Mouse (Mus musculus) midbrain, embryonic 16.5 days (tissue): ENCODE data around the gene Olfr414. TPM values are rescaled to one million over a fixed set of nuclear protein-coding genes. Genes with fewer than 3 reads are reported as not detected.

Experiments
- ATAC-seq: fragments of 200-750 bp; cut with Nextera tagmentation; 2 replicates; pipeline ENCODE4 v1.8.0; 2017; ENCODE audit warnings: moderate TSS enrichment
- H3K27ac ChIP-seq: fragments of 300-500 bp; sonication (generic); 2 replicates; pipeline ENCODE4 v1.5.1; 2014; ENCODE audit warnings: mild to moderate bottlenecking, low read length, mixed read lengths
- H3K27me3 ChIP-seq: fragments of 300-500 bp; sonication (generic); 2 replicates; pipeline ENCODE4 v1.6.1; 2014; ENCODE audit warnings: low read depth, low read length, mixed read lengths; ENCODE audit not compliant: control insufficient read depth, insufficient read depth
- H3K36me3 ChIP-seq: fragments of 300-500 bp; sonication (generic); 2 replicates; pipeline ENCODE4 v1.6.1; 2014; ENCODE audit warnings: mild to moderate bottlenecking, low read length, moderate library complexity, mixed read lengths; ENCODE audit not compliant: control insufficient read depth, insufficient read depth
- H3K4me1 ChIP-seq: fragments of 300-500 bp; sonication (generic); 2 replicates; pipeline ENCODE4 v1.6.1; 2014; ENCODE audit warnings: mild to moderate bottlenecking, low read length, mixed read lengths; ENCODE audit not compliant: control insufficient read depth, insufficient read depth
- H3K4me2 ChIP-seq: fragments of 300-500 bp; sonication (generic); 2 replicates; pipeline ENCODE4 v1.6.1; 2014; ENCODE audit warnings: mild to moderate bottlenecking, low read length, mixed read lengths
- H3K4me3 ChIP-seq: fragments of 300-500 bp; sonication (generic); 2 replicates; pipeline ENCODE4 v1.5.1; 2014; ENCODE audit warnings: low read depth, mild to moderate bottlenecking, low read length, moderate library complexity, mixed read lengths
- H3K9ac ChIP-seq: fragments of 300-500 bp; sonication (generic); 2 replicates; pipeline ENCODE4 v1.6.1; 2014; ENCODE audit warnings: low read depth, low read length, mixed read lengths
- H3K9me3 ChIP-seq: fragments of 300-500 bp; sonication (generic); replicated peaks from 2 replicates; pipeline ENCODE4 v1.6.1; 2014; ENCODE audit warnings: mild to moderate bottlenecking, low read length, mixed read lengths; ENCODE audit not compliant: control insufficient read depth, poor library complexity, severe bottlenecking
- WGBS: fragments of 180-500 bp; shearing (Covaris S2); extraction: QIAGEN DNeasy Blood & Tissue Kit; methylation state at CpG from one replicate; pipeline ENCODE4 v1.1.7; 2014; 5-methylcytosine and 5-hydroxymethylcytosine counted together
- polyA plus RNA-seq: library from polyadenylated mRNA; unstranded; fragments of >200 nt; fragmentation: Nextera tagmentation; extraction: Ambion mirVana; gene quantifications from 2 replicates; pipeline ENCODE4 v1.2.1, GENCODE M21; 2015

Gene Olfr414
- polyA plus RNA-seq, 1 experiment from 2014 or later = not detected

DNA sequence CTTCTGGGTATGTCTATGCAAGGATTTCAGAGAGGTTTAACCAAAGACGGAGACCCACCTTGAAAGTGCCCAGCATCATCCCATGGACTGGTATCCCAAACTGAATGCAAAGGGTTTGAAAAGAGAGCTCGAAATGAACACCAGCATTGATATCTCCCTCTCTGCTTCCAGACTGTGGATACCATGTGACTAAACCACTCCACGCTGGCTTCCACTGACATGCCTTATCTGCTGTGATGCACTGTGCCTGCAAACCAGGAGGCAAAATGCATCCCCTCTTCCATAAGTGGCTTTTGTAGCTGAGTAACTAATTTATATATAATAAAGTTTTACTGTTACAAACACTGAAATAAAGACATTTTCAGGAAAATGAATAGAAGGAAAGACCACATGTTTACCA lies 41.5 kb downstream of the Olfr414 start:
- H3K27me3 ChIP-seq = no peaks in the 10 kb centered on the region
- ATAC-seq = no peak
- H3K4me3 ChIP-seq = no peak overlapping the region
- no peaks in the 10 kb centered on the region for H3K36me3 ChIP-seq
- no peaks in the 10 kb centered on the region for H3K9me3 ChIP-seq
- no peak overlapping the region for H3K27ac ChIP-seq
- whole genome bisulfite sequencing = 88% methylated on average over 3 of the region's 3 CpGs
- no peak overlapping the region for H3K9ac ChIP-seq
- H3K4me2 ChIP-seq = no peak overlapping the region
- H3K4me1 ChIP-seq = no peaks in the 10 kb centered on the region

DNA sequence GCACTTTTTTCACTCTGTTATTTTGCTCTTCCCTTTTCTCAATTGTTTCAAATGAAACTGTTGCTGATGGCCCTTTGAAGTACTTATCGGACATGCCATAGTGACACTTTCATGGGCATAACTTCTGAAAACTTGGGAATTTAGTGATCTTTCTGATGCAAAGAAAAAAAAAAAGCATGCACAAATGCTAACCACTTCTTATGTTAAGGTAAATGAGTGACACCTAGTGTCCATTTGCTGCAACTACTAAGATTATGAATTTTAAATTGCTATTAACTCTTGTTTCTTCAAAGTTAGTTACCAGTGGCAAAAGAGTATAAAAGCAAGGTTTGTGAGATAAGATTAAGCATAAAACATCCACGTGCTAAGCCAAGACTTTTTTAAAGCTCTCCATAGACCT lies 42.4 kb downstream of the Olfr414 start:
- WGBS = 32% methylated on average over 2 of the region's 2 CpGs
- no peak overlapping the region for H3K27ac ChIP-seq
- no peak overlapping the region for H3K4me2 ChIP-seq
- H3K9me3 ChIP-seq = no peaks in the 10 kb centered on the region
- H3K27me3 ChIP-seq = no peaks in the 10 kb centered on the region
- H3K9ac ChIP-seq = no peak overlapping the region
- no peak overlapping the region for H3K4me3 ChIP-seq
- no peaks in the 10 kb centered on the region for H3K4me1 ChIP-seq
- ATAC-seq = no peak
- no peaks in the 10 kb centered on the region for H3K36me3 ChIP-seq

DNA sequence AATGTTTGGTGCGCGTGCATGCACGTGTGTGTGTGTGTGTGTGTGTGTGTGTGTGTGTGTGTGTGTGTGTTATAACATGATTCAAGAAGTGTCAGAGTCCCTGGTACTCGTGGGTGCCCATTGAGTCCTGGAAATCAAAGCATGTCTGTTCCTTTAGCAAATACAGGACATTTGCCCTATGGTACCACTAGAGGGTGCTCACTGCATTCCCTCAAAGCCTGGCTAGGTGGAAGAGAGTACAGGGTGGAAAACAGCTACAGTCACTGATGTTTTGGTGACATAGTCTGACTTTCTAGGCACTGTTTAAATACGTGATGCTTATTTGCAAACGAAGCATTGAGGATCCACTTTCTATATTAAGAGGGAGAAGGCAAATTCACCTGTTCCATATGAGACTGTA lies 45.9 kb downstream of the Olfr414 start:
- no peak overlapping the region for H3K4me3 ChIP-seq
- H3K36me3 ChIP-seq = no peaks in the 10 kb centered on the region
- no peak overlapping the region for H3K9ac ChIP-seq
- peak; percentile 92 for ATAC-seq
- WGBS = 2% methylated on average over 6 of the region's 6 CpGs
- no peak overlapping the region for H3K4me2 ChIP-seq
- no peaks in the 10 kb centered on the region for H3K27me3 ChIP-seq
- no peaks in the 10 kb centered on the region for H3K4me1 ChIP-seq
- H3K9me3 ChIP-seq = no peaks in the 10 kb centered on the region
- H3K27ac ChIP-seq = no peak overlapping the region

DNA sequence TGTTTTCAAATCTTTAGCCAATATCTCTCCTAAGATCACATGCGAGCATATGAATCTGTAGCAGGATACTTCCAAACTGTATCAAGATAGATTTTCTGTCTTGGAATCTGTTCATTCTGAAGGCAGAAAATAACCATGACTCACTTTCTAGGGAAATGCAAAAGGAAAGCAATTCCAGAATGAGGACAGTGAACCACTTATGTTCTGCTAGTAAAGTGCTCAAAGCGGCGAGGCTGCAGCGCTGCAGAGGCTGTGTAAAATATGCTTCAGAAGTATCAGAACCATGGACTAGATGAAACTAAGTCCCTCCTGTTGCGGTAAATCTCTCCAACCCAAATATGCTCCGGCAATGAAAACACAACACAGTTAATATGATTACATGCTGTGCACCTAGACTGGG lies 58.7 kb downstream of the Olfr414 start:
- 89% methylated on average over 6 of the region's 6 CpGs for WGBS
- Histone ChIP-seq H3K9me3 (no peaks in the 10 kb centered on the region), H3K9ac (no peak overlapping the region), H3K27ac (no peak overlapping the region), H3K4me2 (no peak overlapping the region), H3K4me1 (no peaks in the 10 kb centered on the region), H3K4me3 (no peak overlapping the region), H3K36me3 (no peaks in the 10 kb centered on the region), H3K27me3 (no peaks in the 10 kb centered on the region)
- no peak for ATAC-seq

Other genes with a start within 250 kb of the Olfr414 start
- gene Olfr419, start 172.0 kb upstream of the Olfr414 start, polyA plus RNA-seq = not detected in 2 replicates
- gene Mptx1, start 93.5 kb upstream of the Olfr414 start, polyA plus RNA-seq = not detected in 2 replicates
- gene Olfr417, start 58.9 kb upstream of the Olfr414 start, polyA plus RNA-seq = not detected in 2 replicates
- gene Olfr248, start 33.0 kb upstream of the Olfr414 start, polyA plus RNA-seq = not detected in 2 replicates
- gene Olfr220, start 18.0 kb downstream of the Olfr414 start, polyA plus RNA-seq = not detected in 2 replicates
- gene Fmn2, start 77.8 kb downstream of the Olfr414 start, polyA plus RNA-seq = 7.6 and 8.8 TPM in 2 replicates